Mouse (Mus musculus) liver, embryonic 14.5 days (tissue): ENCODE measurements around the gene Net1. TPM values are rescaled to one million over a fixed set of nuclear protein-coding genes. Genes with fewer than 3 reads are reported as not detected.

Source experiments
- ATAC-seq: fragments of 200-750 bp; cut with Nextera tagmentation; 2 replicates; pipeline ENCODE4 v1.8.0; 2017; ENCODE audit warnings: moderate number of reproducible peaks, mild to moderate bottlenecking, moderate library complexity; ENCODE audit not compliant: insufficient read depth
- DNase-seq, 3 experiments: peaks; one replicate each; pipeline ENCODE4 v3.0.0-alpha.2; 2012 to 2013; ENCODE audit warnings: low read depth in 3 of 3, low spot score in 3 of 3
- H3K27ac ChIP-seq: fragments of 300-500 bp; sonication (generic); 2 replicates; pipeline ENCODE4 v1.5.1; 2014; ENCODE audit warnings: moderate library complexity, mild to moderate bottlenecking, control low read depth, inconsistent platforms
- H3K27me3 ChIP-seq: fragments of 300-500 bp; sonication (generic); 2 replicates; pipeline ENCODE4 v1.6.1; 2014; ENCODE audit warnings: mild to moderate bottlenecking, low read length, moderate library complexity; ENCODE audit not compliant: control insufficient read depth, insufficient read depth
- H3K36me3 ChIP-seq: fragments of 300-500 bp; sonication (generic); replicated peaks from 2 replicates; pipeline ENCODE4 v1.6.1; 2014; ENCODE audit warnings: low read depth; ENCODE audit not compliant: control insufficient read depth, insufficient read depth
- H3K4me1 ChIP-seq, 2 experiments: fragments of 200-500 bp in 1 of 2; fragments of 300-500 bp in 1 of 2; sonication (generic) in 1 of 2; replicated peaks; 2 replicates each; pipeline ENCODE4 v1.6.1; 2012 to 2014; ENCODE audit warnings: antibody characterized with exemption in 1 of 2, inconsistent platforms in 1 of 2, low read length in 1 of 2; ENCODE audit not compliant: control insufficient read depth in 2 of 2, insufficient read depth in 2 of 2
- H3K4me2 ChIP-seq: fragments of 300-500 bp; sonication (generic); 2 replicates; pipeline ENCODE4 v1.6.1; 2014; ENCODE audit warnings: low read depth, mild to moderate bottlenecking, control low read depth, moderate library complexity
- H3K4me3 ChIP-seq, 2 experiments: fragments of 200-500 bp in 1 of 2; fragments of 300-500 bp in 1 of 2; sonication (generic) in 1 of 2; 2 replicates each; pipeline ENCODE4 v1.5.1; 2012 to 2014; ENCODE audit warnings: low read depth in 2 of 2, low read length in 2 of 2, mild to moderate bottlenecking in 2 of 2, control low read depth in 1 of 2, inconsistent platforms in 1 of 2, moderate library complexity in 1 of 2; ENCODE audit not compliant: insufficient read depth in 1 of 2
- H3K9ac ChIP-seq: fragments of 300-500 bp; sonication (generic); replicated peaks from 2 replicates; pipeline ENCODE4 v1.6.1; 2014; ENCODE audit warnings: mild to moderate bottlenecking, control low read depth, moderate library complexity
- H3K9me3 ChIP-seq: fragments of 300-500 bp; sonication (generic); 2 replicates; pipeline ENCODE4 v1.6.1; 2016; ENCODE audit warnings: low read length, mixed read lengths; ENCODE audit not compliant: control insufficient read depth
- CTCF ChIP-seq: IDR thresholded peaks from 2 replicates; pipeline ENCODE4 v1.5.1; 2016; ENCODE audit warnings: antibody characterized with exemption, low read depth, control low read depth
- EP300 ChIP-seq: IDR thresholded peaks from 2 replicates; pipeline ENCODE4 v1.6.1; 2016; ENCODE audit warnings: antibody characterized with exemption, low read depth
- WGBS: fragments of 180-500 bp; shearing (Covaris S2); extraction: QIAGEN DNeasy Blood & Tissue Kit; methylation state at CpG from one replicate; pipeline ENCODE4 v1.1.7; 2014; ENCODE audit not compliant: insufficient replicate concordance; 5-methylcytosine and 5-hydroxymethylcytosine counted together
- polyA plus RNA-seq, 2 experiments: library from polyadenylated mRNA; depleted of rRNA in 1 of 2; stranded (reverse) in 1 of 2; unstranded in 1 of 2; fragments of >200 nt; fragmentation: Nextera tagmentation in 1 of 2; extraction: Ambion mirVana in 1 of 2; gene quantifications; 2 replicates each; pipeline versions ENCODE4 v1.2.1 to v1.2.3; 2012 to 2014

The Net1 gene
- polyA plus RNA-seq, 2 experiments = 23.5 to 39.4 TPM

GRCm38 (mm10) chr13:3867158-3867557, 50.9 kb downstream of the Net1 start:
- Histone ChIP-seq H3K4me3 (peak overlapping the region in 1 of 2 experiments; percentile 38; a peak in 2 of 4 replicates), H3K4me1 (peaks cover 79 to 84% of the 10 kb centered on the region in 2 experiments), H3K36me3 (no peaks in the 10 kb centered on the region), H3K9me3 (no peaks in the 10 kb centered on the region), H3K27ac (peak overlapping the region; percentile 99), H3K27me3 (no peaks in the 10 kb centered on the region), H3K4me2 (peak overlapping the region; percentile 80), H3K9ac (peak overlapping the region; percentile 59)
- ATAC-seq (peak; percentile 88), DNase-seq (peak; percentile 81 to 88 (median 83))
- 13% methylated on average over 6 of the region's 6 CpGs for WGBS
- TF ChIP-seq EP300 (peak; percentile 42), CTCF (no peak)

GRCm38 (mm10) chr13:3866355-3867052, 51.5 kb downstream of the Net1 start:
- Histone ChIP-seq H3K4me3 (peak overlapping the region in 1 of 2 experiments; percentile 38; a peak in 2 of 4 replicates), H3K27me3 (no peaks in the 10 kb centered on the region), H3K9ac (peak overlapping the region; percentile 59), H3K27ac (peak overlapping the region; percentile 99), H3K4me1 (peaks cover 80 to 85% of the 10 kb centered on the region in 2 experiments), H3K36me3 (no peaks in the 10 kb centered on the region), H3K9me3 (no peaks in the 10 kb centered on the region), H3K4me2 (peak overlapping the region; percentile 80)
- DNase-seq = peak; percentile 53 to 66 (median 64)
- 12% methylated on average over 8 of the region's 8 CpGs for WGBS
- ATAC-seq = peak; percentile 63
- no peak for TF ChIP-seq CTCF
- peak; percentile 66; the same call in 1 of the 2 replicates for TF ChIP-seq EP300

- 55% methylated on average over 14 of the region's 14 CpGs for WGBS
- no peaks in the 10 kb centered on the region for H3K27me3 ChIP-seq
- peak overlapping the region; percentile 99 for H3K27ac ChIP-seq
- peak overlapping the region; percentile 80 for H3K4me2 ChIP-seq
- DNase-seq = peak in 1 of 3 experiments; percentile 70
- no peak for TF ChIP-seq EP300
- no peak for TF ChIP-seq CTCF
- H3K9ac ChIP-seq = peak overlapping the region; percentile 55
- no peak overlapping the region for H3K4me3 ChIP-seq
- peaks cover 84 to 87% of the 10 kb centered on the region in 2 experiments for H3K4me1 ChIP-seq
- no peaks in the 10 kb centered on the region for H3K36me3 ChIP-seq
- H3K9me3 ChIP-seq = no peaks in the 10 kb centered on the region
- no peak for ATAC-seq
Measured at GRCm38 (mm10) chr13:3865648-3866354, 52.2 kb downstream of the Net1 start.

- ATAC-seq = peak; percentile 57
Measured at GRCm38 (mm10) chr13:3862922-3863580, 55.0 kb downstream of the Net1 start.

More at GRCm38 (mm10) chr13:3862922-3863580, 55.0 kb downstream of the Net1 start:
- peak; percentile 56 to 79 (median 65) for DNase-seq
- Histone ChIP-seq H3K4me1 (peaks cover 62 to 67% of the 10 kb centered on the region in 2 experiments), H3K27ac (peak overlapping the region; percentile 42), H3K9ac (peak overlapping the region; percentile 31), H3K4me2 (peak overlapping the region; percentile 59), H3K36me3 (no peaks in the 10 kb centered on the region), H3K27me3 (no peaks in the 10 kb centered on the region), H3K9me3 (no peaks in the 10 kb centered on the region), H3K4me3 (0 out of 4 replicates have a peak overlapping the region, but pooled peaks of 1 of the 2 experiments have one; percentile 11)
- 49% methylated on average over 10 of the region's 10 CpGs for WGBS
- TF ChIP-seq EP300 (no peak; the same call in 1 of the 2 replicates), CTCF (0 out of 2 replicates have a peak, but pooled peaks have one; percentile 8)
